ENCODE assay signal across 8 mouse cellular contexts in the genomic region with DNA sequence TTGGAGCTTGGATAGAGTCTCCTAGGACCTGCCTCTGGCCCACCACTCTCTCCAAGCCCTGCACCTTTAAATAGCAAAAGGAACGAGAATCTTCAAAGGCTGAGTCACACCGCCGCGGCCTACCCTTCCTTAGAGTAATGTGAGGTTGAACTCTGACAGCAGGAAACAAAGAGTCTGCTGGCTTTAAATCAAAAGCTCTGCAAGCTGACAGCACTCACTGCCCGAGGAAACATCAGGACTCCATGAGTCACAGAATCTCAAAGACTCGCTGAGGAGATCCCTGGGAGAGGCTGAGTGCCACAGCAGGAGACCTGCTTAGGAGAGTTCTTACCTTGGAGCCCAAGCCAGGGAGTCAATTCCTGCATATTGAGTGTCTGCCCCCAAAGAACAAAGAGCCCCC. TPM values are rescaled to one million over a fixed set of nuclear protein-coding genes. Genes with fewer than 3 reads are reported as not detected.
DNase-seq lines count a peak whose midpoint lies in the region; ATAC-seq and TF ChIP-seq lines count a peak whose summit lies in the region.

No protein-coding gene starts in this region.

- intact Hi-C loops in gastrocnemius, postnatal 36 days (cut with DNase I) = no loop called here

- no peak overlapping the region for H3K9ac ChIP-seq in hindbrain, embryonic 12.5 days
- H3K9ac ChIP-seq in liver, embryonic 13.5 days = no peak overlapping the region; the same call in 1 of the 2 replicates
- H3K9ac ChIP-seq in neural tube, embryonic 15.5 days (replicated peaks) = no peak overlapping the region

- no peaks in the 10 kb centered on the region for H3K9me3 ChIP-seq in hindbrain, embryonic 12.5 days (replicated peaks)
- no peaks in the 10 kb centered on the region for H3K9me3 ChIP-seq in liver, embryonic 13.5 days (replicated peaks)
- no peaks in the 10 kb centered on the region for H3K9me3 ChIP-seq in neural tube, embryonic 15.5 days (replicated peaks)

- no peak for ATAC-seq in hindbrain, embryonic 12.5 days (ENCODE audit: low FRiP score)
- ATAC-seq in liver, embryonic 13.5 days (ENCODE audit: low read depth) = no peak
- ATAC-seq in neural tube, embryonic 15.5 days (ENCODE audit: low FRiP score) = no peak

- no peaks in the 10 kb centered on the region for H3K36me3 ChIP-seq in hindbrain, embryonic 12.5 days
- H3K36me3 ChIP-seq in liver, embryonic 13.5 days = no peaks in the 10 kb centered on the region
- H3K36me3 ChIP-seq in neural tube, embryonic 15.5 days = no peaks in the 10 kb centered on the region

- no peak for TF ChIP-seq CTCF in lung, adult 2 months (IDR thresholded peaks at IDR 0.05; ENCODE audit: insufficient read depth, low read length)

- 6% methylated on average over 6 of the region's 6 CpGs for WGBS in lung, adult 2 months
- 8% methylated on average over 6 of the region's 6 CpGs for WGBS in hindbrain, embryonic 12.5 days
- 25% methylated on average over 6 of the region's 6 CpGs for WGBS in liver, embryonic 13.5 days (ENCODE audit: insufficient replicate concordance)
- WGBS in neural tube, embryonic 15.5 days = 13% methylated on average over 6 of the region's 6 CpGs

- no peak for TF ChIP-seq POLR2A in lung, adult 2 months (IDR thresholded peaks at IDR 0.05; ENCODE audit: borderline replicate concordance, extremely low read depth, low read depth, low read length)

- H3K4me1 ChIP-seq in lung, adult 2 months (ENCODE audit: control insufficient read depth, insufficient read depth, low read length) = peaks cover 19% of the 10 kb centered on the region
- peaks cover 40% of the 10 kb centered on the region for H3K4me1 ChIP-seq in hindbrain, embryonic 12.5 days
- peaks cover 68% of the 10 kb centered on the region for H3K4me1 ChIP-seq in liver, embryonic 13.5 days (replicated peaks)
- peaks cover 41% of the 10 kb centered on the region for H3K4me1 ChIP-seq in neural tube, embryonic 15.5 days

- no peak overlapping the region for H3K4me3 ChIP-seq in lung, adult 2 months (replicated peaks; ENCODE audit: extremely low read depth, low read depth, low read length)
- H3K4me3 ChIP-seq in hindbrain, embryonic 12.5 days = no peak overlapping the region
- H3K4me3 ChIP-seq in liver, embryonic 13.5 days (replicated peaks) = no peak overlapping the region
- no peak overlapping the region for H3K4me3 ChIP-seq in neural tube, embryonic 15.5 days (replicated peaks)

- peak; percentile 26 for DNase-seq in lung, adult 2 months
- DNase-seq in lung, postnatal 25 days (ENCODE audit: low spot score) = no peak
- peak; percentile 45 for DNase-seq in embryo, embryonic 9.5 days (ENCODE audit: extremely low spot score)
- DNase-seq in liver, embryonic 13.5 days = no peak
- DNase-seq in left cerebral cortex, adult 8-10 months (ENCODE audit: low spot score in 2 of 2) = no peak
- DNase-seq in gastrocnemius, postnatal 36 days = no peak

- no peak overlapping the region for H3K4me2 ChIP-seq in hindbrain, embryonic 12.5 days (replicated peaks)
- no peak overlapping the region for H3K4me2 ChIP-seq in liver, embryonic 13.5 days
- H3K4me2 ChIP-seq in neural tube, embryonic 15.5 days = no peak overlapping the region

- H3K27ac ChIP-seq in hindbrain, embryonic 12.5 days = peak overlapping the region; percentile 42; the same call in 1 of the 2 replicates
- peak overlapping the region; percentile 44 for H3K27ac ChIP-seq in liver, embryonic 13.5 days
- H3K27ac ChIP-seq in neural tube, embryonic 15.5 days (replicated peaks) = peak overlapping the region; percentile 29

- no peaks in the 10 kb centered on the region for H3K27me3 ChIP-seq in hindbrain, embryonic 12.5 days
- H3K27me3 ChIP-seq in liver, embryonic 13.5 days = no peaks in the 10 kb centered on the region
- H3K27me3 ChIP-seq in neural tube, embryonic 15.5 days (replicated peaks) = no peaks in the 10 kb centered on the region

RNA-seq across cellular contexts. Expression of a gene that starts 12.7 kb away (rescaled TPM):
- polyA plus RNA-seq in lung, adult 2 months (2012; rRNA removed) = 289 and 384 TPM in 2 replicates
- 404 and 420 TPM in 2 replicates for polyA plus RNA-seq in hindbrain, embryonic 12.5 days (2016; fragmentation: Nextera tagmentation; extraction: Ambion mirVana)
- 73.7 and 106 TPM in 2 replicates for polyA plus RNA-seq in liver, embryonic 13.5 days (2015; fragmentation: Nextera tagmentation; extraction: Ambion mirVana)
- polyA plus RNA-seq in neural tube, embryonic 15.5 days (2015; fragmentation: Nextera tagmentation; extraction: Ambion mirVana) = 256 and 264 TPM in 2 replicates
- total RNA-seq in left cerebral cortex, adult 8-10 months (2022) = 100 to 1,000 TPM; 702 to 768 (median 723) TPM
- 10 to 100 TPM in 1 of 2 experiments, 1 to 10 TPM in 1; 6.4 to 12.3 TPM for total RNA-seq in gastrocnemius, postnatal 36 days (2021)

RNA-seq across cellular contexts. Expression of a gene that starts 52.1 kb away (rescaled TPM):
- 0.46 and 0.97 TPM in 2 replicates for polyA plus RNA-seq in lung, adult 2 months (2012; rRNA removed)
- 0.07 and 0.10 TPM in 2 replicates for polyA plus RNA-seq in hindbrain, embryonic 12.5 days (2016; fragmentation: Nextera tagmentation; extraction: Ambion mirVana)
- polyA plus RNA-seq in liver, embryonic 13.5 days (2015; fragmentation: Nextera tagmentation; extraction: Ambion mirVana) = 0.05 TPM in 1 of 2 replicates, not detected in the other
- 0.09 and 0.15 TPM in 2 replicates for polyA plus RNA-seq in neural tube, embryonic 15.5 days (2015; fragmentation: Nextera tagmentation; extraction: Ambion mirVana)
- 1 to 10 TPM; 2.3 to 3.4 (median 2.8) TPM for total RNA-seq in left cerebral cortex, adult 8-10 months (2022)
- total RNA-seq in gastrocnemius, postnatal 36 days (2021) = under 1 TPM; 0.10 to 0.20 TPM

Comparison
In these comparisons a context has a peak if more than half of its experiments do, and no peak if none do; other contexts are left out.
1. DNase-seq: peak in lung, adult 2 months (single experiment) and embryo, embryonic 9.5 days (single experiment); none in lung, postnatal 25 days (single experiment), liver, embryonic 13.5 days (single experiment), left cerebral cortex, adult 8-10 months (0 of 2) and gastrocnemius, postnatal 36 days (0 of 2).
2. Peak in every context shown above with its lines, with median percentiles within 50 percentile points of each other: H3K27ac ChIP-seq.